Mouse (Mus musculus): ENCODE data around the gene Fbrs. TPM values are rescaled to one million over a fixed set of nuclear protein-coding genes. Genes with fewer than 3 reads are reported as not detected.
"Not testable (repeated sequence)": the region's sequence is repeated elsewhere in the genome, so short reads cannot be mapped to it uniquely, and the experiment has no call there.

The Fbrs gene
- polyA plus RNA-seq (2012; rRNA removed), result 12.4 and 30.8 TPM in 2 replicates

- DNase-seq (ENCODE audit: low spot score), result peak; percentile 88
These were observed at the start of gene Fbrs for GRCm38 (mm10) chr7:127478635-127479317. Gene Fbrs (plus strand): TSS chr7:127479199.

- no peak for DNase-seq (ENCODE audit: low spot score)
These were observed 43.8 kb upstream of the Fbrs start for GRCm38 (mm10) chr7:127435206-127435605.

- DNase-seq (ENCODE audit: low spot score), result no peak
These were observed 41.3 kb upstream of the Fbrs start for GRCm38 (mm10) chr7:127437724-127438123.

- DNase-seq (ENCODE audit: low spot score), result no peak
These were observed 35.0 kb upstream of the Fbrs start for GRCm38 (mm10) chr7:127443976-127444375.

- peak; percentile 76 for DNase-seq (ENCODE audit: low spot score)
These were observed 30.3 kb upstream of the Fbrs start, which contains the start of gene Zfp689 for GRCm38 (mm10) chr7:127448521-127449300. Gene Zfp689 (minus strand): TSS chr7:127449158.

GRCm38 (mm10) chr7:127449966-127450365, 29.0 kb upstream of the Fbrs start:
- no peak for DNase-seq (ENCODE audit: low spot score)

GRCm38 (mm10) chr7:127453056-127453455, 25.9 kb upstream of the Fbrs start:
- no peak for DNase-seq (ENCODE audit: low spot score)

- no peak for DNase-seq (ENCODE audit: low spot score)
These were observed 24.1 kb upstream of the Fbrs start for GRCm38 (mm10) chr7:127454905-127455304.

- not testable (repeated sequence) for DNase-seq (ENCODE audit: low spot score)
These were observed 20.5 kb upstream of the Fbrs start for GRCm38 (mm10) chr7:127458371-127459122.

GRCm38 (mm10) chr7:127459311-127459710, 19.7 kb upstream of the Fbrs start, which contains the start of gene Prr14:
Gene Prr14 (plus strand): TSS chr7:127459611.
- not testable (repeated sequence) for DNase-seq (ENCODE audit: low spot score)

- no peak for DNase-seq (ENCODE audit: low spot score)
These were observed 13.8 kb upstream of the Fbrs start for GRCm38 (mm10) chr7:127465191-127465590.

GRCm38 (mm10) chr7:127465670-127466069, 13.3 kb upstream of the Fbrs start:
- not testable (repeated sequence) for DNase-seq (ENCODE audit: low spot score)

- no peak for DNase-seq (ENCODE audit: low spot score)
These were observed 12.4 kb upstream of the Fbrs start for GRCm38 (mm10) chr7:127466606-127467005.

- DNase-seq (ENCODE audit: low spot score), result no peak
These were observed 8.8 kb upstream of the Fbrs start for GRCm38 (mm10) chr7:127470011-127470715.

- DNase-seq (ENCODE audit: low spot score), result peak; percentile 75
These were observed 8.0 kb upstream of the Fbrs start for GRCm38 (mm10) chr7:127470743-127471645.

- DNase-seq (ENCODE audit: low spot score), result peak; percentile 63
These were observed 7.4 kb upstream of the Fbrs start for GRCm38 (mm10) chr7:127471646-127472010.

- DNase-seq (ENCODE audit: low spot score), result no peak
These were observed 6.9 kb upstream of the Fbrs start for GRCm38 (mm10) chr7:127472060-127472459.

- no peak for DNase-seq (ENCODE audit: low spot score)
These were observed 5.3 kb upstream of the Fbrs start for GRCm38 (mm10) chr7:127473705-127474104.

- no peak for DNase-seq (ENCODE audit: low spot score)
These were observed 4.5 kb upstream of the Fbrs start for GRCm38 (mm10) chr7:127474378-127475070.

- no peak for DNase-seq (ENCODE audit: low spot score)
These were observed 3.7 kb upstream of the Fbrs start for GRCm38 (mm10) chr7:127475186-127475740.
